Mouse (Mus musculus): ENCODE results near the gene H2al2b.
"Not testable (repeated sequence)": the region's sequence is repeated elsewhere in the genome, so short reads cannot be mapped to it uniquely, and the experiment has no call there.

Gene H2al2b

GRCm38 (mm10) chrY:2720574-2720973, at the start of gene H2al2b:
H2al2b (minus strand) TSS chrY:2720674.
- not testable (repeated sequence) for DNase-seq
